Comparison of ENCODE assay signal across 9 mouse cellular contexts in the genomic region with DNA sequence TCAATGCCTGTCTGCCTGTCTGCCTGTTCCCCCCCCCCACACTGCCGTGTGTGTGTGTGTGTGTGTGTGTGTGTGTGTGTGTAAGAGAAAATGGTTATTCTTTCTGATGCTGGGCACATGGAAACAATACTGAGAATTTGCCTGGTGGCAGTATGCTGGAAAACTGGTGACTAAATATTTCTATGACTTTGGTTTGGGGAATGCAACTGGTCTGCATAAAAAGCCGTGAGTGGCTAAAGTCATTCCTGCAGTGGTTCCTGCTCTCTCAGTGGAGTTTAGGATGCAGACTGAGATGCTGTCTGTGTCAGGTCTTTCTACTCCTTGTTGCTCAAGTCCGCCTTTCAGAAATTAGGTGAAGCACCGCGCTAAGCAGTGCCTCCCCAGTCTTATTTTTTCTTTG. TPM values are rescaled to one million over a fixed set of nuclear protein-coding genes. Genes with fewer than 3 reads are reported as not detected.
DNase-seq lines count a peak whose midpoint lies in the region; ATAC-seq and TF ChIP-seq lines count a peak whose summit lies in the region.
"Had no signal": no experiment of that assay in that cellular context is flagged by ENCODE, and none has a peak within 500 bp of the region (broad histone marks: within the 10 kb centered on the region; RNA-seq: fewer than 3 reads in every experiment).

No protein-coding gene starts in this region.

- no peaks in the 10 kb centered on the region for H3K36me3 ChIP-seq in heart, embryonic 10.5 days
- H3K36me3 ChIP-seq in forebrain, postnatal 0 days (ENCODE audit: insufficient read depth) = no peaks in the 10 kb centered on the region
- no peaks in the 10 kb centered on the region for H3K36me3 ChIP-seq in liver, embryonic 16.5 days (ENCODE audit: control insufficient read depth, insufficient read depth)

- H3K27ac ChIP-seq in heart, embryonic 10.5 days = no peak overlapping the region; the same call in 1 of the 2 replicates
- no peak overlapping the region for H3K27ac ChIP-seq in forebrain, postnatal 0 days (ENCODE audit: low read depth, low read length)
- no peak overlapping the region for H3K27ac ChIP-seq in liver, embryonic 16.5 days (ENCODE audit: low read length)

- H3K4me3 ChIP-seq in heart, embryonic 10.5 days = peak overlapping the region; percentile 67
- no peak overlapping the region for H3K4me3 ChIP-seq in forebrain, postnatal 0 days (ENCODE audit: low read depth, low read length)
- H3K4me3 ChIP-seq in liver, embryonic 16.5 days (ENCODE audit: low read depth, low read length) = no peak overlapping the region

- no peak overlapping the region for H3K9ac ChIP-seq in forebrain, postnatal 0 days
- H3K9ac ChIP-seq in liver, embryonic 16.5 days (ENCODE audit: low read depth, low read length) = no peak overlapping the region

- no peak for TF ChIP-seq CTCF in forebrain, postnatal 0 days (IDR thresholded peaks at IDR 0.05; ENCODE audit: low read depth)

- peak overlapping the region; percentile 39; the same call in 1 of the 2 replicates for H3K4me2 ChIP-seq in forebrain, postnatal 0 days (ENCODE audit: low read depth)
- 0 out of 2 replicates have a peak overlapping the region, but pooled peaks have one; percentile 24 for H3K4me2 ChIP-seq in liver, embryonic 16.5 days (ENCODE audit: low read depth, low read length)

- no peak for ATAC-seq in forebrain, postnatal 0 days
- no peak for ATAC-seq in liver, embryonic 16.5 days (ENCODE audit: low read depth)

- no peak for DNase-seq in heart, embryonic 10.5 days (ENCODE audit: low spot score)
- no peak for DNase-seq in heart, postnatal 36 days
- DNase-seq in 3T3-L1 (ENCODE audit: low read depth, low spot score) = peak; percentile 54
- DNase-seq in forebrain, postnatal 0 days = peak; percentile 11
- no peak for DNase-seq in left cerebral cortex, postnatal 14 days (ENCODE audit: low spot score in 2 of 2)
- no peak for DNase-seq in MN1 (ENCODE audit: low spot score)
- DNase-seq in lung, adult 18-20 months = no peak
- DNase-seq: adrenal gland, postnatal 10 days had no signal

- 32% methylated on average over 5 of the region's 5 CpGs for WGBS in heart, embryonic 10.5 days
- WGBS in forebrain, postnatal 0 days = 36% methylated on average over 5 of the region's 5 CpGs
- 42% methylated on average over 5 of the region's 5 CpGs for WGBS in liver, embryonic 16.5 days (ENCODE audit: insufficient replicate concordance)

- 0 out of 2 replicates have a peak, but pooled peaks cover 3% of the 10 kb centered on the region for H3K4me1 ChIP-seq in heart, embryonic 10.5 days
- H3K4me1 ChIP-seq in forebrain, postnatal 0 days (ENCODE audit: insufficient read depth) = no peaks in the 10 kb centered on the region
- no peaks in the 10 kb centered on the region for H3K4me1 ChIP-seq in liver, embryonic 16.5 days (ENCODE audit: control insufficient read depth, low read depth, low read length)

- no peaks in the 10 kb centered on the region for H3K9me3 ChIP-seq in heart, embryonic 10.5 days
- no peaks in the 10 kb centered on the region for H3K9me3 ChIP-seq in forebrain, postnatal 0 days (ENCODE audit: low read length)
- no peaks in the 10 kb centered on the region for H3K9me3 ChIP-seq in liver, embryonic 16.5 days (replicated peaks; ENCODE audit: control insufficient read depth, low read length)

- H3K27me3 ChIP-seq in heart, embryonic 10.5 days (ENCODE audit: insufficient read depth, poor library complexity, severe bottlenecking) = peaks cover 8% of the 10 kb centered on the region; the same call in 1 of the 2 replicates
- H3K27me3 ChIP-seq in forebrain, postnatal 0 days (ENCODE audit: insufficient read depth, low read length) = no peaks in the 10 kb centered on the region
- no peaks in the 10 kb centered on the region for H3K27me3 ChIP-seq in liver, embryonic 16.5 days (ENCODE audit: control insufficient read depth, insufficient read depth, low read depth, low read length)

- intact Hi-C loops in heart, postnatal 36 days (cut with DNase I) = loop anchor here (10.0 kb wide), 1 partner anchor 166 kb away; no protein-coding TSS in a partner anchor
- intact Hi-C loops in left cerebral cortex, postnatal 14 days (cut with DNase I) = loop anchor here (10.0 kb wide), 1 partner anchor 166 kb away; no protein-coding TSS in a partner anchor

RNA-seq across cellular contexts. Expression of a gene that starts 10.9 kb away (rescaled TPM):
- 3.4 and 8.5 TPM in 2 replicates for polyA plus RNA-seq in heart, embryonic 10.5 days (2016; fragmentation: Nextera tagmentation; extraction: Ambion mirVana)
- 1 to 10 TPM; 3.0 to 3.4 TPM for total RNA-seq in heart, postnatal 36 days (2021)
- 39.0 and 42.1 TPM in 2 replicates for total RNA-seq in forebrain, postnatal 0 days (2014; rRNA removed)
- polyA plus RNA-seq in forebrain, postnatal 0 days (2015; fragmentation: Nextera tagmentation; extraction: Ambion mirVana) = 2.3 and 2.6 TPM in 2 replicates
- 0.72 and 0.79 TPM in 2 replicates for polyA plus RNA-seq in liver, embryonic 16.5 days (2015; fragmentation: Nextera tagmentation; extraction: Ambion mirVana)
- 100 to 1,000 TPM; 153 to 158 TPM for total RNA-seq in left cerebral cortex, postnatal 14 days (2021)

RNA-seq across cellular contexts. Expression of a gene that starts 48.7 kb away (rescaled TPM):
- 0.34 and 0.88 TPM in 2 replicates for polyA plus RNA-seq in heart, embryonic 10.5 days (2016; fragmentation: Nextera tagmentation; extraction: Ambion mirVana)
- total RNA-seq in heart, postnatal 36 days (2021) = not detected
- total RNA-seq in forebrain, postnatal 0 days (2014; rRNA removed) = 14.2 and 23.0 TPM in 2 replicates
- polyA plus RNA-seq in forebrain, postnatal 0 days (2015; fragmentation: Nextera tagmentation; extraction: Ambion mirVana) = 10.5 and 21.8 TPM in 2 replicates
- 0.08 TPM in 1 of 2 replicates, not detected in the other for polyA plus RNA-seq in liver, embryonic 16.5 days (2015; fragmentation: Nextera tagmentation; extraction: Ambion mirVana)
- total RNA-seq in left cerebral cortex, postnatal 14 days (2021) = 10 to 100 TPM in 1 of 2 experiments, 1 to 10 TPM in 1; 8.0 to 11.5 TPM

Comparison
In these comparisons a context has a peak if more than half of its experiments do, and no peak if none do; other contexts are left out.
1. DNase-seq: peak in 3T3-L1 (single experiment) and forebrain, postnatal 0 days (single experiment); none in heart, embryonic 10.5 days (single experiment), heart, postnatal 36 days (0 of 2), left cerebral cortex, postnatal 14 days (0 of 2), MN1 (single experiment) and lung, adult 18-20 months (0 of 2).
2. RNA of a gene that starts 48.7 kb away (total RNA-seq): 14.2 to 23.0 TPM in forebrain, postnatal 0 days and 8.0 to 11.5 TPM in left cerebral cortex, postnatal 14 days; not detected in heart, postnatal 36 days; every median in the first group is over 4 times any median in the second.